Mouse (Mus musculus) forebrain, embryonic 15.5 days (tissue): ENCODE results near the gene Gm3776. TPM values are rescaled to one million over a fixed set of nuclear protein-coding genes. Genes with fewer than 3 reads are reported as not detected.
"Not testable (repeated sequence)": the region's sequence is repeated elsewhere in the genome, so short reads cannot be mapped to it uniquely, and the experiment has no call there.

Experiments
- ATAC-seq: fragments of 200-750 bp; cut with Nextera tagmentation; replicated peaks from 2 replicates; pipeline ENCODE4 v1.8.0; 2017; ENCODE audit warnings: mild to moderate bottlenecking, moderate TSS enrichment, moderate library complexity
- H3K27ac ChIP-seq: fragments of 300-500 bp; sonication (generic); replicated peaks from 2 replicates; pipeline ENCODE4 v1.5.1; 2015; ENCODE audit warnings: mild to moderate bottlenecking, inconsistent platforms
- H3K27me3 ChIP-seq: fragments of 300-500 bp; sonication (generic); 2 replicates; pipeline ENCODE4 v1.6.1; 2015; ENCODE audit warnings: inconsistent platforms
- H3K36me3 ChIP-seq: fragments of 300-500 bp; sonication (generic); 2 replicates; pipeline ENCODE4 v1.6.1; 2015; ENCODE audit warnings: mild to moderate bottlenecking, inconsistent platforms
- H3K4me1 ChIP-seq: fragments of 300-500 bp; sonication (generic); 2 replicates; pipeline ENCODE4 v1.6.1; 2015; ENCODE audit warnings: inconsistent platforms
- H3K4me2 ChIP-seq: fragments of 300-500 bp; sonication (generic); replicated peaks from 2 replicates; pipeline ENCODE4 v1.6.1; 2015; ENCODE audit warnings: mild to moderate bottlenecking, inconsistent platforms
- H3K4me3 ChIP-seq: fragments of 300-500 bp; sonication (generic); 2 replicates; pipeline ENCODE4 v1.5.1; 2015; ENCODE audit warnings: mild to moderate bottlenecking, inconsistent platforms
- H3K9ac ChIP-seq: fragments of 300-500 bp; sonication (generic); replicated peaks from 2 replicates; pipeline ENCODE4 v1.6.1; 2015; ENCODE audit warnings: mild to moderate bottlenecking, inconsistent platforms
- H3K9me3 ChIP-seq: fragments of 300-500 bp; sonication (generic); 2 replicates; pipeline ENCODE4 v1.6.1; 2016; ENCODE audit warnings: inconsistent platforms
- WGBS: fragments of 180-500 bp; shearing (Covaris S2); methylation state at CpG from one replicate; pipeline ENCODE4 v1.1.7; 2015; ENCODE audit warnings: mixed read lengths; 5-methylcytosine and 5-hydroxymethylcytosine counted together
- polyA plus RNA-seq: library from polyadenylated mRNA; unstranded; fragments of >200 nt; fragmentation: Nextera tagmentation; extraction: Ambion mirVana; gene quantifications from 2 replicates; pipeline ENCODE4 v1.2.1, GENCODE M21; 2015

The Gm3776 gene
- polyA plus RNA-seq, 1 experiment from 2014 or later: not detected

DNA sequence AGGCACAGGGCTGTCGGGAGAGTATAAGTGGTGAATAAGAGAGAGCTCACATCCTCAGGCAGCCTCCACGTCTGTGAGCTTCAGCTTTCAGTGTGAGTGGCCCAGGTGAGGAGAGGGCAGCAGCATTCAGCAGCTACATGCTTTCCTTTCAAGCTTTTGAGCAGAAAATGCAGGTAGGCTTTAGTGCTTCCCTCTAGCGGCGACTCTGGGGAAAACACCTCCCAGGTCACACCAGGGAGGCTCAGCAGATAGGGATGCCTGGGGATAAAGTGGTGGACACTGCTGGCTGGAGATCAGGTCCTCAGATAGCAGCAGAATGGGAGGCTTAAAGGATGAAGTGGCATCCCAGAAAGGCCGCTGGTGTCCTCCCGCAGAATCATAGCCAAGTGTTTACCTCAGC lies 39.2 kb downstream of the Gm3776 start:
- not testable (repeated sequence) for ATAC-seq, H3K4me2 ChIP-seq, H3K4me1 ChIP-seq, H3K36me3 ChIP-seq, H3K4me3 ChIP-seq, H3K9ac ChIP-seq, H3K9me3 ChIP-seq, H3K27me3 ChIP-seq, H3K27ac ChIP-seq
- 15% methylated on average over 6 of the region's 6 CpGs for WGBS

DNA sequence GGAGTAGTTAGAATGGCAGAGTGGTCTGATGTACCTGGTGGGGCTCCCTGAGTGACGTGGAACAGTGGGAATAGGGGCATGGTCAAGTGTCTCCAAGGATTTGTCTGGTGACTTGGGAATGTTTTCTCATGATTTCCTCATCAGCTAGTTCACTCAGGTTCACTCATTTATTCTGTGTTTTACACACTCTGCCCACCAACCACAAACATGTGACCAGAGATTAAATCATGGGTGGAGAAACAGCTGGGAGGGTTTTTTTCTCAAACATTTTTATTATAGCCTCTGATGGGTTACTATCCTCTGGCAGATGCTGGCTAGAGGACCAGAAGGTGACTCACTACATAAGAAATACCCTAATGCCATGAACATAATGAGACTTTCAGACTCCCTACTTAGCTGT lies 41.3 kb downstream of the Gm3776 start:
- H3K27ac ChIP-seq: no peak overlapping the region
- no peak overlapping the region for H3K4me3 ChIP-seq
- no peak for ATAC-seq
- no peaks in the 10 kb centered on the region for H3K27me3 ChIP-seq
- no peaks in the 10 kb centered on the region for H3K9me3 ChIP-seq
- H3K4me2 ChIP-seq: no peak overlapping the region
- no peak overlapping the region for H3K9ac ChIP-seq
- no peaks in the 10 kb centered on the region for H3K4me1 ChIP-seq
- H3K36me3 ChIP-seq: no peaks in the 10 kb centered on the region
- whole genome bisulfite sequencing: 88% methylated on average over 1 of the region's 1 CpGs

DNA sequence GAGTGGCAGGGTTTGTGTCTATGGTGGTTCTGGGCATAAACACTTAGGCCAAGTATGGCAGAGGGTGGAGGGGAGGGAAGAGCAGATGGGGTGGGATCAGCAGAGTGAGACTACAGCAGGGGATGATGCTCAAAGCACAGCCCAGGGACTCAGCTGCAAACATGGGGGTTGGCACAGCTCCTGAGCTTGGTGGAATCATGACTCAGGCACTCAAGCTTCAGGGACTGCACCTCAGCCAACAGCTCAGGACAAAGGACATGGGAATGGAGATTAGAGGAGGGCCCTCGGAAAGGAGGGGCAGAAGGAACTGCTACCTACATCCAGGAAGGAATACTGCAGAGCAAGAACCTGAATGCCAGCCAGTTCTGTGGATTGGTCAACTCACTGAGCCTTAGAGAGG lies 42.2 kb downstream of the Gm3776 start:
- H3K27ac ChIP-seq, H3K4me2 ChIP-seq, H3K36me3 ChIP-seq, H3K9me3 ChIP-seq, ATAC-seq, H3K4me1 ChIP-seq, H3K27me3 ChIP-seq, H3K9ac ChIP-seq, H3K4me3 ChIP-seq: not testable (repeated sequence)
- 56% methylated on average over 1 of the region's 1 CpGs for WGBS

DNA sequence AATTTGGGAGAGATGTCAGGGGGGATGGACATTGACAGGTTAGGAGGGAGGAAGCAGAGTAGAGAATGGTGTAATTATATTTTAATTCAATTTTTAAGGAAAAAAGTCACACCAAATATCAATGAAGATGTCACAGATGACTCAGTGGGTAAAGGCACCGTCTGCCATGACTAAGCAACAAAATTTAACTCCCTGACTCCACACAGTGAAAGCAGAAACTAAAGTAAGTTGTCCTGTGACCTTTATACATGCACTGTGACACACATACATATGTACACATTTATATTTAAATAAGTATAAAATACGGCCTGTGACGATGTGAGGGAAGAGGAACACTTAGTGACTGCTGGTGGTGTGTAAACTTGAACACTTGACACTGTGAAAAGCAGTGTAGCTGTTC lies 51.2 kb downstream of the Gm3776 start:
- not testable (repeated sequence) for H3K27ac ChIP-seq, H3K36me3 ChIP-seq, ATAC-seq, H3K9ac ChIP-seq, H3K9me3 ChIP-seq, H3K4me3 ChIP-seq, H3K27me3 ChIP-seq, H3K4me1 ChIP-seq, H3K4me2 ChIP-seq
- 84% methylated on average over 3 of the region's 3 CpGs for WGBS

DNA sequence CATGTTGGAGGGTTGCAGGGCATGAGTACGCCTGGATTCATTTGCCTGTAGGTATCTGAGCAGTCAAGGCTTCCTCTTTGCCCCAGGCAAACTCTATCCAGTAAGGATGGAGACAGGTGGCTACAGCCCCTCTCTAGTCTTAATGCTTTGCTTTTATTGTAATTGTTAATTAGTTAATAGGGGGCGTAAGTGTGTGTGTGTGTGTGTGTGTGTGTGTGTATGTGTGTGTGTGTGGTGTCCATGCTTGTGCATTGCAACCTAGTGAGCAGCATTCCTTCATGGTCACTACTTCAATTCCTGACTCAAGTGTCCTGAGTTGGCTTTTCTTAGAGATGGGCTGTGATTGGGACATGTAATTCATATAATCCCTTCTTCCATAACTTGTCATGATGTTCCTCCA lies 57.8 kb downstream of the Gm3776 start, which contains the start of gene Omt2a:
TSS of gene Omt2a (minus strand) at position 101 of the 400 bp plus-strand sequence.
- H3K36me3 ChIP-seq: no peaks in the 10 kb centered on the region
- H3K9me3 ChIP-seq: no peaks in the 10 kb centered on the region
- H3K27ac ChIP-seq: no peak within 1 kb of the TSS
- no peaks in the 10 kb centered on the region for H3K27me3 ChIP-seq
- H3K9ac ChIP-seq: no peak within 1 kb of the TSS
- no peak within 1 kb of the TSS for H3K4me2 ChIP-seq
- 81% methylated on average over 2 of the region's 2 CpGs for WGBS
- no peaks in the 10 kb centered on the region for H3K4me1 ChIP-seq
- H3K4me3 ChIP-seq: no peak within 1 kb of the TSS
- no peak for ATAC-seq

Other genes starting within 250 kb of the Gm3776 start
- not detected in 2 replicates for gene Gcm1, start 205.2 kb upstream of the Gm3776 start, polyA plus RNA-seq
- gene Fbxo9, start 148.1 kb upstream of the Gm3776 start, polyA plus RNA-seq: 51.4 and 54.3 TPM in 2 replicates
- 37.5 and 39.8 TPM in 2 replicates for gene Ick, start 147.9 kb upstream of the Gm3776 start, polyA plus RNA-seq
- 16.0 and 16.8 TPM in 2 replicates for gene Gsta4, start 74.4 kb upstream of the Gm3776 start, polyA plus RNA-seq
- not detected in 2 replicates for gene Gsta1, start 26.5 kb upstream of the Gm3776 start, polyA plus RNA-seq
- not detected in 2 replicates for gene Gm10639, start 32.8 kb downstream of the Gm3776 start, polyA plus RNA-seq
- gene Omt2a, start 57.7 kb downstream of the Gm3776 start, polyA plus RNA-seq: not detected in 2 replicates
- not detected in 2 replicates for gene Omt2b, start 70.5 kb downstream of the Gm3776 start, polyA plus RNA-seq
- gene Gsta2, start 98.7 kb downstream of the Gm3776 start, polyA plus RNA-seq: not detected in 2 replicates
- 1.6 and 2.5 TPM in 2 replicates for gene Dppa5a, start 111.0 kb downstream of the Gm3776 start, polyA plus RNA-seq
- gene Ooep, start 121.6 kb downstream of the Gm3776 start, polyA plus RNA-seq: 4.1 and 5.1 TPM in 2 replicates
- gene Ddx43, start 138.6 kb downstream of the Gm3776 start, polyA plus RNA-seq: 0.08 and 0.10 TPM in 2 replicates
- 0.50 TPM in 2 replicates for gene Cgas, start 186.1 kb downstream of the Gm3776 start, polyA plus RNA-seq
- 26.6 and 31.2 TPM in 2 replicates for gene Mto1, start 191.1 kb downstream of the Gm3776 start, polyA plus RNA-seq
- 0.76 and 1.7 TPM in 2 replicates for gene Gm17324, start 191.7 kb downstream of the Gm3776 start, polyA plus RNA-seq
- gene Eef1a1, start 232.0 kb downstream of the Gm3776 start, polyA plus RNA-seq: 3,810 and 3,862 TPM in 2 replicates